Comparison of ENCODE assay signal across 12 mouse cellular contexts in genomic region chr6:128116836-128117542, GRCm38 (mm10). TPM values are rescaled to one million over a fixed set of nuclear protein-coding genes. Genes with fewer than 3 reads are reported as not detected.
DNase-seq lines count a peak whose midpoint lies in the region; ATAC-seq lines count a peak whose summit lies in the region.
"Had no signal": no experiment of that assay in that cellular context is flagged by ENCODE, and none has a peak within 500 bp of the region (broad histone marks: within the 10 kb centered on the region; RNA-seq: fewer than 3 reads in every experiment).

No protein-coding gene starts in this region.

- H3K4me1 ChIP-seq in heart, embryonic 11.5 days (ENCODE audit: control insufficient read depth, insufficient read depth, low read length): peaks cover 52% of the 10 kb centered on the region
- peaks cover 99% of the 10 kb centered on the region for H3K4me1 ChIP-seq in megakaryocyte, embryonic 14.5 days
- H3K4me1 ChIP-seq in embryonic facial prominence, embryonic 15.5 days: peaks cover 58% of the 10 kb centered on the region
- H3K4me1 ChIP-seq in stomach, embryonic 15.5 days: peaks cover 20% of the 10 kb centered on the region

- H3K27ac ChIP-seq in heart, embryonic 11.5 days (ENCODE audit: low read depth, low read length): no peak overlapping the region
- peak overlapping the region; percentile 76 for H3K27ac ChIP-seq in embryonic facial prominence, embryonic 15.5 days (replicated peaks)
- peak overlapping the region; percentile 67 for H3K27ac ChIP-seq in stomach, embryonic 15.5 days
- H3K27ac ChIP-seq: liver, embryonic 12.5 days had no signal

- 60% methylated on average over 10 of the region's 10 CpGs for WGBS in heart, embryonic 11.5 days (ENCODE audit: insufficient replicate concordance)
- 42% methylated on average over 10 of the region's 10 CpGs for WGBS in embryonic facial prominence, embryonic 15.5 days
- 59% methylated on average over 10 of the region's 10 CpGs for WGBS in stomach, embryonic 15.5 days

- H3K4me3 ChIP-seq in heart, embryonic 11.5 days (ENCODE audit: low read depth, low read length): no peak overlapping the region
- H3K4me3 ChIP-seq in megakaryocyte, embryonic 14.5 days (replicated peaks): peak overlapping the region; percentile 14
- no peak overlapping the region for H3K4me3 ChIP-seq in embryonic facial prominence, embryonic 15.5 days (replicated peaks)
- no peak overlapping the region for H3K4me3 ChIP-seq in stomach, embryonic 15.5 days (replicated peaks)
- H3K4me3 ChIP-seq: liver, embryonic 12.5 days had no signal

- no peaks in the 10 kb centered on the region for H3K9me3 ChIP-seq in heart, embryonic 11.5 days (replicated peaks; ENCODE audit: control insufficient read depth, low read length)
- no peaks in the 10 kb centered on the region for H3K9me3 ChIP-seq in megakaryocyte, embryonic 14.5 days
- H3K9me3 ChIP-seq in embryonic facial prominence, embryonic 15.5 days (replicated peaks): no peaks in the 10 kb centered on the region
- H3K9me3 ChIP-seq in stomach, embryonic 15.5 days: no peaks in the 10 kb centered on the region
- H3K9me3 ChIP-seq: liver, embryonic 12.5 days had no signal

- no peaks in the 10 kb centered on the region for H3K27me3 ChIP-seq in heart, embryonic 11.5 days (ENCODE audit: control insufficient read depth, insufficient read depth, low read length)
- H3K27me3 ChIP-seq in megakaryocyte, embryonic 14.5 days (replicated peaks): peaks cover 8% of the 10 kb centered on the region
- H3K27me3 ChIP-seq in embryonic facial prominence, embryonic 15.5 days: no peaks in the 10 kb centered on the region
- H3K27me3 ChIP-seq in stomach, embryonic 15.5 days (replicated peaks): no peaks in the 10 kb centered on the region
- H3K27me3 ChIP-seq: liver, embryonic 12.5 days; Patski had no signal

- ATAC-seq in heart, embryonic 11.5 days (replicated peaks; ENCODE audit: insufficient number of reproducible peaks, low FRiP score, low TSS enrichment): no peak
- ATAC-seq in megakaryocyte, adult 5-6 weeks (ENCODE audit: poor library complexity, severe bottlenecking): no peak
- peak; percentile 44; the same call in 1 of the 2 replicates for ATAC-seq in embryonic facial prominence, embryonic 15.5 days (ENCODE audit: insufficient number of reproducible peaks, low FRiP score, low TSS enrichment, low read depth)
- no peak; the same call in 1 of the 2 replicates for ATAC-seq in stomach, embryonic 15.5 days (ENCODE audit: insufficient read depth, low FRiP score, low read depth)
- no peak for ATAC-seq in megakaryocyte progenitor cell, adult 5-6 weeks (replicated peaks; ENCODE audit: poor library complexity)
- ATAC-seq: liver, embryonic 12.5 days; Patski had no signal

- DNase-seq in heart, postnatal 4 days: no peak
- DNase-seq in yolk sac, embryonic 10.5 days (ENCODE audit: low spot score): no peak
- DNase-seq: cerebellum, postnatal 10 days; heart, postnatal 36 days had no signal

- peak overlapping the region; percentile 12; the same call in 1 of the 2 replicates for H3K9ac ChIP-seq in heart, embryonic 11.5 days (ENCODE audit: low read depth, low read length)
- no peak overlapping the region for H3K9ac ChIP-seq in embryonic facial prominence, embryonic 15.5 days
- H3K9ac ChIP-seq in stomach, embryonic 15.5 days: no peak overlapping the region
- H3K9ac ChIP-seq: liver, embryonic 12.5 days had no signal

- H3K4me2 ChIP-seq in heart, embryonic 11.5 days: no peak overlapping the region
- 0 out of 2 replicates have a peak overlapping the region, but pooled peaks have one; percentile 4 for H3K4me2 ChIP-seq in embryonic facial prominence, embryonic 15.5 days (replicated peaks)
- 0 out of 2 replicates have a peak overlapping the region, but pooled peaks have one; percentile 9 for H3K4me2 ChIP-seq in stomach, embryonic 15.5 days
- H3K4me2 ChIP-seq: liver, embryonic 12.5 days had no signal

- H3K36me3 ChIP-seq in heart, embryonic 11.5 days (ENCODE audit: control insufficient read depth, insufficient read depth, low read length): no peaks in the 10 kb centered on the region; the same call in 1 of the 2 replicates
- peaks cover 92% of the 10 kb centered on the region for H3K36me3 ChIP-seq in megakaryocyte, embryonic 14.5 days (replicated peaks; ENCODE audit: low read length)
- H3K36me3 ChIP-seq in embryonic facial prominence, embryonic 15.5 days: no peaks in the 10 kb centered on the region; the same call in 1 of the 2 replicates
- H3K36me3 ChIP-seq in stomach, embryonic 15.5 days: peaks cover 4% of the 10 kb centered on the region; the same call in 1 of the 2 replicates
- H3K36me3 ChIP-seq: liver, embryonic 12.5 days had no signal

RNA-seq across cellular contexts. Expression of gene Tspan9, which starts 26.4 kb away (rescaled TPM):
- polyA plus RNA-seq in heart, embryonic 11.5 days (2014; fragmentation: Nextera tagmentation; extraction: Ambion mirVana): 130 and 148 TPM in 2 replicates
- 100 to 1,000 TPM; 216 TPM for total RNA-seq in heart, postnatal 4 days (2021)
- 87.8 and 156 TPM in 2 replicates for polyA plus RNA-seq in megakaryocyte, embryonic 14.5 days (2012; ENCODE audit: insufficient read depth, low replicate concordance)
- total RNA-seq in megakaryocyte, adult 5-6 weeks (2015): not detected in 2 replicates
- total RNA-seq in megakaryocyte, adult 5-6 weeks (2017): 0.26 and 1.3 TPM in 2 replicates
- 156 and 177 TPM in 2 replicates for polyA plus RNA-seq in embryonic facial prominence, embryonic 15.5 days (2015; fragmentation: Nextera tagmentation; extraction: Ambion mirVana)
- polyA plus RNA-seq in stomach, embryonic 15.5 days (2015; fragmentation: Nextera tagmentation; extraction: Ambion mirVana): 123 and 131 TPM in 2 replicates
- 0.71 and 2.7 TPM in 2 replicates for total RNA-seq in megakaryocyte progenitor cell, adult 5-6 weeks (2015)
- total RNA-seq in megakaryocyte progenitor cell, adult 5-6 weeks (2017): 2.8 and 4.4 TPM in 2 replicates
